7 mouse cellular contexts compared by ENCODE assay signal in genomic region chr8:94836456-94837240, GRCm38 (mm10). TPM values are rescaled to one million over a fixed set of nuclear protein-coding genes. Genes with fewer than 3 reads are reported as not detected.
DNase-seq lines count a peak whose midpoint lies in the region; ATAC-seq and TF ChIP-seq lines count a peak whose summit lies in the region.

No protein-coding gene starts in this region.

- peak; percentile 32 for DNase-seq in 3T3-L1 (ENCODE audit: low read depth, low spot score)
- DNase-seq in 416B (ENCODE audit: low read depth), result peak; percentile 70
- DNase-seq in liver, embryonic 14.5 days (ENCODE audit: low read depth in 3 of 3, low spot score in 3 of 3), result no peak
- DNase-seq in urinary bladder, postnatal 14 days (ENCODE audit: low spot score), result no peak
- DNase-seq in Muller cell, postnatal 12 days (ENCODE audit: inconsistent ontology term), result no peak

- TF ChIP-seq EP300 in liver, embryonic 14.5 days (IDR thresholded peaks at IDR 0.05; ENCODE audit: low read depth), result no peak

- no peaks in the 10 kb centered on the region for H3K9me3 ChIP-seq in forebrain, embryonic 16.5 days (ENCODE audit: control insufficient read depth, low read length)
- no peaks in the 10 kb centered on the region for H3K9me3 ChIP-seq in liver, embryonic 14.5 days (ENCODE audit: control insufficient read depth, low read length)

- H3K4me1 ChIP-seq in forebrain, embryonic 16.5 days (replicated peaks; ENCODE audit: control insufficient read depth, insufficient read depth, low read length), result peaks cover 22% of the 10 kb centered on the region
- peaks cover 7 to 12% of the 10 kb centered on the region in 2 experiments; a peak in 3 of 4 replicates for H3K4me1 ChIP-seq in liver, embryonic 14.5 days (replicated peaks; ENCODE audit: control insufficient read depth in 2 of 2, insufficient read depth in 2 of 2, low read length in 1 of 2)

- ATAC-seq in forebrain, embryonic 16.5 days, result no peak
- ATAC-seq in liver, embryonic 14.5 days (ENCODE audit: insufficient read depth), result no peak
- no peak for ATAC-seq in activated CD4-positive, CD25-positive, alpha-beta regulatory T cell, adult 4 months

- no peak overlapping the region for H3K27ac ChIP-seq in forebrain, embryonic 16.5 days (ENCODE audit: low read length)
- peak overlapping the region; percentile 70 for H3K27ac ChIP-seq in liver, embryonic 14.5 days

- no peak overlapping the region for H3K9ac ChIP-seq in forebrain, embryonic 16.5 days (replicated peaks; ENCODE audit: low read depth, low read length)
- H3K9ac ChIP-seq in liver, embryonic 14.5 days (replicated peaks), result peak overlapping the region; percentile 85

- no peak overlapping the region for H3K4me3 ChIP-seq in forebrain, embryonic 16.5 days (replicated peaks; ENCODE audit: low read length)
- peak overlapping the region; percentile 97 to 98 for H3K4me3 ChIP-seq in liver, embryonic 14.5 days (ENCODE audit: insufficient read depth in 1 of 2, low read depth in 2 of 2, low read length in 2 of 2)

- no peak for TF ChIP-seq CTCF in liver, embryonic 14.5 days (IDR thresholded peaks at IDR 0.05; ENCODE audit: low read depth)

- H3K4me2 ChIP-seq in forebrain, embryonic 16.5 days (ENCODE audit: low read length), result peak overlapping the region; percentile 86
- H3K4me2 ChIP-seq in liver, embryonic 14.5 days (ENCODE audit: low read depth), result peak overlapping the region; percentile 96

- peaks cover 3% of the 10 kb centered on the region for H3K36me3 ChIP-seq in forebrain, embryonic 16.5 days (ENCODE audit: control insufficient read depth, insufficient read depth)
- peaks cover 8% of the 10 kb centered on the region for H3K36me3 ChIP-seq in liver, embryonic 14.5 days (replicated peaks; ENCODE audit: control insufficient read depth, insufficient read depth, low read depth)

- 81% methylated on average over 11 of the region's 11 CpGs for WGBS in forebrain, embryonic 16.5 days
- 45% methylated on average over 11 of the region's 11 CpGs for WGBS in liver, embryonic 14.5 days (ENCODE audit: insufficient replicate concordance)

- H3K27me3 ChIP-seq in forebrain, embryonic 16.5 days (replicated peaks; ENCODE audit: control insufficient read depth, insufficient read depth, low read length), result no peaks in the 10 kb centered on the region
- H3K27me3 ChIP-seq in liver, embryonic 14.5 days (ENCODE audit: control insufficient read depth, insufficient read depth, low read length), result no peaks in the 10 kb centered on the region

RNA-seq across cellular contexts. Expression of gene Coq9, which starts 1.5 kb away (rescaled TPM):
- 56.8 and 60.7 TPM in 2 replicates for polyA plus RNA-seq in forebrain, embryonic 16.5 days (2015; fragmentation: Nextera tagmentation; extraction: Ambion mirVana)
- 38.5 and 39.8 TPM in 2 replicates for polyA plus RNA-seq in liver, embryonic 14.5 days (2012; rRNA removed)
- 44.3 and 48.9 TPM in 2 replicates for polyA plus RNA-seq in liver, embryonic 14.5 days (2014; fragmentation: Nextera tagmentation; extraction: Ambion mirVana)
- 10 to 100 TPM; 34.1 to 40.2 TPM for polyA plus RNA-seq in activated CD4-positive, CD25-positive, alpha-beta regulatory T cell, adult 4 months (2017; shearing (Covaris generic))

RNA-seq across cellular contexts. Expression of gene Ciapin1, which starts 1.5 kb away (rescaled TPM):
- 119 and 148 TPM in 2 replicates for polyA plus RNA-seq in forebrain, embryonic 16.5 days (2015; fragmentation: Nextera tagmentation; extraction: Ambion mirVana)
- 20.4 and 23.7 TPM in 2 replicates for polyA plus RNA-seq in liver, embryonic 14.5 days (2012; rRNA removed)
- polyA plus RNA-seq in liver, embryonic 14.5 days (2014; fragmentation: Nextera tagmentation; extraction: Ambion mirVana), result 38.4 and 46.3 TPM in 2 replicates
- polyA plus RNA-seq in activated CD4-positive, CD25-positive, alpha-beta regulatory T cell, adult 4 months (2017; shearing (Covaris generic)), result 100 to 1,000 TPM in 1 of 2 experiments, 10 to 100 TPM in 1; 93.7 to 120 TPM

RNA-seq across cellular contexts. Expression of gene Polr2c, which starts 20.6 kb away (rescaled TPM):
- 150 and 153 TPM in 2 replicates for polyA plus RNA-seq in forebrain, embryonic 16.5 days (2015; fragmentation: Nextera tagmentation; extraction: Ambion mirVana)
- polyA plus RNA-seq in liver, embryonic 14.5 days (2012; rRNA removed), result 51.6 and 54.4 TPM in 2 replicates
- 73.5 and 82.2 TPM in 2 replicates for polyA plus RNA-seq in liver, embryonic 14.5 days (2014; fragmentation: Nextera tagmentation; extraction: Ambion mirVana)
- 100 to 1,000 TPM in 1 of 2 experiments, 10 to 100 TPM in 1; 89.2 to 117 TPM for polyA plus RNA-seq in activated CD4-positive, CD25-positive, alpha-beta regulatory T cell, adult 4 months (2017; shearing (Covaris generic))

RNA-seq across cellular contexts. Expression of gene Ccl17, which starts 26.4 kb away (rescaled TPM):
- polyA plus RNA-seq in forebrain, embryonic 16.5 days (2015; fragmentation: Nextera tagmentation; extraction: Ambion mirVana), result 0.77 TPM in 1 of 2 replicates, not detected in the other
- polyA plus RNA-seq in liver, embryonic 14.5 days (2012; rRNA removed), result 0.11 and 0.34 TPM in 2 replicates
- not detected in 2 replicates for polyA plus RNA-seq in liver, embryonic 14.5 days (2014; fragmentation: Nextera tagmentation; extraction: Ambion mirVana)
- polyA plus RNA-seq in activated CD4-positive, CD25-positive, alpha-beta regulatory T cell, adult 4 months (2017; shearing (Covaris generic)), result under 1 TPM in 1 of 2 experiments, not detected in 1; 0.69 TPM

RNA-seq across cellular contexts. Expression of gene Dok4, which starts 39.5 kb away (rescaled TPM):
- polyA plus RNA-seq in forebrain, embryonic 16.5 days (2015; fragmentation: Nextera tagmentation; extraction: Ambion mirVana), result 75.3 and 81.4 TPM in 2 replicates
- polyA plus RNA-seq in liver, embryonic 14.5 days (2012; rRNA removed), result 10.3 and 11.1 TPM in 2 replicates
- polyA plus RNA-seq in liver, embryonic 14.5 days (2014; fragmentation: Nextera tagmentation; extraction: Ambion mirVana), result 7.2 and 9.6 TPM in 2 replicates
- polyA plus RNA-seq in activated CD4-positive, CD25-positive, alpha-beta regulatory T cell, adult 4 months (2017; shearing (Covaris generic)), result under 1 TPM; 0.17 to 0.36 TPM

Comparison
In these comparisons a context has a peak if more than half of its experiments do, and no peak if none do; other contexts are left out.
1. DNase-seq: peak in 3T3-L1 (single experiment) and 416B (single experiment); none in liver, embryonic 14.5 days (0 of 3), urinary bladder, postnatal 14 days (single experiment) and Muller cell, postnatal 12 days (single experiment).